Mouse (Mus musculus) heart, embryonic 14.5 days (tissue): ENCODE measurements at regions not wholly inside any gene's neighbourhood (a gene's known extent, or its start where the extent isn't known, plus 50 kb on each side); places are given as distances from the start of the nearest gene placed in this dataset.

Experiments
- ATAC-seq: fragments of 200-750 bp; cut with Nextera tagmentation; 2 replicates; pipeline ENCODE4 v1.8.0; 2017; ENCODE audit warnings: low read depth, moderate TSS enrichment; ENCODE audit not compliant: insufficient number of reproducible peaks, insufficient read depth, low FRiP score
- H3K27ac ChIP-seq, 2 experiments: fragments of 200-500 bp in 1 of 2; fragments of 300-500 bp in 1 of 2; sonication (generic) in 1 of 2; replicated peaks in 1 of 2; 2 replicates each; pipeline ENCODE4 v1.5.1; 2012 to 2014; ENCODE audit warnings: low read depth in 2 of 2, low read length in 2 of 2, control low read depth in 1 of 2, mild to moderate bottlenecking in 1 of 2, mixed read lengths in 1 of 2; ENCODE audit not compliant: control insufficient read depth in 1 of 2, insufficient read depth in 1 of 2
- H3K27me3 ChIP-seq: fragments of 300-500 bp; sonication (generic); 2 replicates; pipeline ENCODE4 v1.6.1; 2014; ENCODE audit warnings: mild to moderate bottlenecking, low read length, control low read depth; ENCODE audit not compliant: control insufficient read depth, insufficient read depth
- H3K36me3 ChIP-seq: fragments of 300-500 bp; sonication (generic); 2 replicates; pipeline ENCODE4 v1.6.1; 2014; ENCODE audit warnings: mild to moderate bottlenecking, control low read depth, low read length, mixed read lengths; ENCODE audit not compliant: control insufficient read depth, insufficient read depth
- H3K4me1 ChIP-seq, 2 experiments: fragments of 200-500 bp in 1 of 2; fragments of 300-500 bp in 1 of 2; sonication (generic) in 1 of 2; 2 replicates each; pipeline ENCODE4 v1.6.1; 2012 to 2014; ENCODE audit warnings: low read length in 2 of 2, control low read depth in 1 of 2, mixed read lengths in 1 of 2; ENCODE audit not compliant: control insufficient read depth in 2 of 2, insufficient read depth in 2 of 2
- H3K4me2 ChIP-seq: fragments of 300-500 bp; sonication (generic); 2 replicates; pipeline ENCODE4 v1.6.1; 2014; ENCODE audit warnings: mild to moderate bottlenecking, low read length
- H3K4me3 ChIP-seq, 2 experiments: fragments of 200-500 bp in 1 of 2; fragments of 300-500 bp in 1 of 2; sonication (generic) in 1 of 2; 2 replicates each; pipeline ENCODE4 v1.5.1; 2012 to 2014; ENCODE audit warnings: low read length in 2 of 2, mild to moderate bottlenecking in 2 of 2, control low read depth in 1 of 2, low read depth in 1 of 2, moderate library complexity in 1 of 2; ENCODE audit not compliant: control insufficient read depth in 1 of 2, insufficient read depth in 1 of 2
- H3K9ac ChIP-seq: fragments of 300-500 bp; sonication (generic); 2 replicates; pipeline ENCODE4 v1.6.1; 2014; ENCODE audit warnings: mild to moderate bottlenecking, low read length
- H3K9me3 ChIP-seq: fragments of 300-500 bp; sonication (generic); 2 replicates; pipeline ENCODE4 v1.6.1; 2016; ENCODE audit warnings: low read length, control low read depth; ENCODE audit not compliant: control insufficient read depth
- WGBS: fragments of 180-500 bp; shearing (Covaris S2); extraction: QIAGEN DNeasy Blood & Tissue Kit; methylation state at CpG from one replicate; pipeline ENCODE4 v1.1.7; 2014; 5-methylcytosine and 5-hydroxymethylcytosine counted together

DNA sequence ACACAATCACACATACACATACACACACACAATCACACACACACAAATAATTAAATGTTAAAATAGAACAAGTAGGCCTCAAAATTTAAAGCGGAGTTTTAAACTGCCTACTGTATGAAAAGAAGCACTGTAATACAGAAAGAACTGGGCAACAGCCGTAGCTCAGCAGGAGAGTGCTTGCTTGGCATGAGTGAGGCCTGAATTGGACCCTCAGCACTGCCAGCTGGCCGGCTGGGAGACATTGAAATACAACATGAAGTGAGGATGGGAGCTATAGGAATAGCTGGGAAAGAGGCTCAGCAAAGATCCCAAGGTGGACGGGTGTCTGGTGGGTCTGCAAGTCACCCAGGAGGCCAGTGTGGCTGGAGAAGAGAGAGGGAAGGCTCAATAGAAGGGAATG is 136.8 kb downstream of the Zfp281 start:
- no peak overlapping the region for H3K4me2 ChIP-seq
- no peak overlapping the region for H3K27ac ChIP-seq
- H3K4me1 ChIP-seq: no peaks in the 10 kb centered on the region
- H3K4me3 ChIP-seq: no peak overlapping the region
- 80% methylated on average over 4 of the region's 4 CpGs for WGBS
- ATAC-seq: no peak
- 0 out of 2 replicates have a peak, but pooled peaks cover 3% of the 10 kb centered on the region for H3K9me3 ChIP-seq
- H3K9ac ChIP-seq: no peak overlapping the region
- no peaks in the 10 kb centered on the region for H3K27me3 ChIP-seq
- H3K36me3 ChIP-seq: no peaks in the 10 kb centered on the region

- Histone ChIP-seq H3K4me1 (peaks cover 3 to 7% of the 10 kb centered on the region in 2 experiments; a peak in 2 of 4 replicates), H3K36me3 (no peaks in the 10 kb centered on the region), H3K27me3 (no peaks in the 10 kb centered on the region), H3K27ac (no peak overlapping the region), H3K4me2 (peak overlapping the region; percentile 46), H3K4me3 (no peak overlapping the region), H3K9ac (peak overlapping the region; percentile 2; the same call in 1 of the 2 replicates), H3K9me3 (0 out of 2 replicates have a peak, but pooled peaks cover 4% of the 10 kb centered on the region)
- ATAC-seq: no peak
- WGBS: 7% methylated on average over 10 of the region's 10 CpGs
Measured at GRCm38 (mm10) chr1:136768969-136769401, 144.3 kb downstream of the Zfp281 start.

- H3K36me3 ChIP-seq: no peaks in the 10 kb centered on the region
- H3K27ac ChIP-seq: no peak overlapping the region
- H3K4me2 ChIP-seq: no peak overlapping the region
- H3K27me3 ChIP-seq: no peaks in the 10 kb centered on the region
- WGBS: 85% methylated on average over 6 of the region's 6 CpGs
- H3K9ac ChIP-seq: no peak overlapping the region
- H3K4me1 ChIP-seq: peaks cover 3 to 6% of the 10 kb centered on the region in 2 experiments; a peak in 2 of 4 replicates
- 0 out of 2 replicates have a peak, but pooled peaks cover 5% of the 10 kb centered on the region for H3K9me3 ChIP-seq
- no peak overlapping the region for H3K4me3 ChIP-seq
- no peak for ATAC-seq
Measured at GRCm38 (mm10) chr1:136773743-136774142, 149.0 kb downstream of the Zfp281 start.

DNA sequence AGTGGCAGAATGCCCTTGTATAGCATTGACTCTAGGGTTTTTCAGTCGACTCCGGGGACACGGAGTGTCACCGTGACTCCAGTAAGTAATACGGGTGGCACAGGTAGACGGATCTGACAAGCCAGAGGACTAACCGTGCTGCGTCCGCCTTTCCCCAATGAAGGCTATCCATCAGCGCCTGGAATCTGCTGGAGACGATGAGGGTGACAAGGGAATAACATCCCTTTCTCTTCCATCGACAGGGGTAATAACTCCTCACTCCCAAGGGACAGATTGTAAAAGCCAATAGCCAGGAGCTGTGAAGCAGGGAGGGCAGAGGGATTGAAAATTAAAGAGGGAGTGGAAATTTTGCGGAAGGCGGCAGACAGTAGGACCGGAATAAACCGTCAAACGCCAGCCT is 151.5 kb downstream of the Zfp281 start:
- H3K9me3 ChIP-seq: 0 out of 2 replicates have a peak, but pooled peaks cover 5% of the 10 kb centered on the region
- ATAC-seq: no peak
- H3K9ac ChIP-seq: no peak overlapping the region
- 81% methylated on average over 17 of the region's 17 CpGs for WGBS
- H3K4me1 ChIP-seq: peaks cover under 1 to 1% of the 10 kb centered on the region in 2 experiments; a peak in 3 of 4 replicates
- no peak overlapping the region for H3K4me2 ChIP-seq
- H3K4me3 ChIP-seq: no peak overlapping the region
- H3K27ac ChIP-seq: no peak overlapping the region
- no peaks in the 10 kb centered on the region for H3K36me3 ChIP-seq
- H3K27me3 ChIP-seq: no peaks in the 10 kb centered on the region

DNA sequence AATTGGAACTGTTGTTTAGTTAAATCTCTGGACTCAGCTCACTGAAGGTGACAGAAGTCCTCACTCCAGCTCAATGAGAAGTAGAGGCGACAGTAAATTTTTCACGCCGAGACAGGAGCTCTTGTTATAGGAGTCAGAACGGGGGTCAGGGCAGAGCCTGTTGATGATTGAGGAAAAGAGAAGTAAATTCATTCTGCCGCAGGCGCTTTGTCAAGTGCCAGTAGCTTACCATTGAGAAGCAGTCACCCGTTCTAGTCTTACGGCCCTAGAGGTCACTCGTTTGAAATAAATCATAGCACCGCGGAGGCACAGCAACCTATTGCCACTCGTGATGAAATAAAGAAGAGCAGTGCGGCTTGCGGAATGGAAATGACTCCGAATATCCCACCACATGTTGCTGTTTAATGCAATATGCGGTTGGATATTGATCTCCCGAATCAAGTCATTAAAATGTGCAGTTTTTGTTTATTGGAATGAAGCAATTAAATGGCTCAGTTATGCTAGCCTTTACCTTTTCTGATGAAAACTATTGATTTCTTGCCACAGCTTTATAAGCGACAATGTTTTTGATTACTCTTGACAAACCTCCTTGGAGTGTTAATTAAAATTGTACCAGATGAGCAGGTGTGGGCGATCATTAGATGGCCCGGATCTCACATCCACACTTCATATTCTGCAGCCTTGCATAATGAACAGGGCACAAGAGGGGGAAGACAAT is 152.7 kb downstream of the Zfp281 start:
- H3K36me3 ChIP-seq: no peaks in the 10 kb centered on the region
- H3K4me2 ChIP-seq: no peak overlapping the region
- no peak overlapping the region for H3K9ac ChIP-seq
- ATAC-seq: no peak
- 0 out of 2 replicates have a peak, but pooled peaks cover 5% of the 10 kb centered on the region for H3K9me3 ChIP-seq
- peaks cover 6 to 13% of the 10 kb centered on the region in 2 experiments; a peak in 3 of 4 replicates for H3K4me1 ChIP-seq
- no peak overlapping the region for H3K27ac ChIP-seq
- WGBS: 86% methylated on average over 20 of the region's 20 CpGs
- H3K27me3 ChIP-seq: no peaks in the 10 kb centered on the region
- no peak overlapping the region for H3K4me3 ChIP-seq

DNA sequence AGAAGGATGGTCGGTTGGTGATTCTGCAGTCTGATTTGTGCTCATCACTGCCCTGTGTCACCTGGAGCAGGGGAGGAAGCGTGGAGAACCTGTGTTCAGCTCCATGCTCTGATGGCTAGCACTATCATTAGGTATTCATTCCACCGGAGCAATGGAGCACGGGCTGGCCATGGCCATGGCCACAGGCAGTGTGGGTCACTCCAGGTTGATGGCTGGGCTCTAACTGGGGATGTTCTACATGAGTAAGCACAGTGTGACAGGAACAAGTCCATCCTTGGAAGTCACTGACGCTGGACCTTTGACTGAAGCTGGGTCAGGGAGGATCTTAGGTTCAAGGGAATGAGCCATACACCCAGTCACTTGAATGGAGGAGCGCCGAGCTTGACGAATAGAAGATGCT is 154.7 kb downstream of the Zfp281 start:
- Histone ChIP-seq H3K36me3 (no peaks in the 10 kb centered on the region), H3K27me3 (no peaks in the 10 kb centered on the region), H3K4me2 (no peak overlapping the region), H3K9me3 (no peaks in the 10 kb centered on the region), H3K27ac (no peak overlapping the region), H3K4me3 (no peak overlapping the region), H3K9ac (no peak overlapping the region), H3K4me1 (peaks cover 9 to 13% of the 10 kb centered on the region in 2 experiments)
- 89% methylated on average over 8 of the region's 8 CpGs for WGBS
- ATAC-seq: no peak

- H3K27ac ChIP-seq: no peak overlapping the region
- peak overlapping the region; percentile 22 to 28 for H3K4me3 ChIP-seq
- ATAC-seq: no peak
Measured at GRCm38 (mm10) chr1:136781561-136782025, 156.9 kb downstream of the Zfp281 start.

More at GRCm38 (mm10) chr1:136781561-136782025, 156.9 kb downstream of the Zfp281 start:
- 42% methylated on average over 18 of the region's 18 CpGs for WGBS
- Histone ChIP-seq H3K9ac (0 out of 2 replicates have a peak overlapping the region, but pooled peaks have one; percentile 44), H3K27me3 (no peaks in the 10 kb centered on the region), H3K4me1 (peaks cover 9 to 13% of the 10 kb centered on the region in 2 experiments), H3K36me3 (no peaks in the 10 kb centered on the region), H3K9me3 (no peaks in the 10 kb centered on the region), H3K4me2 (peak overlapping the region; percentile 63)
